Mouse (Mus musculus): ENCODE data around the gene Stk11.
"Not testable (repeated sequence)": the region's sequence is repeated elsewhere in the genome, so short reads cannot be mapped to it uniquely, and the experiment has no call there.

- TF ChIP-seq MXI1 (IDR thresholded peaks at IDR 0.05; ENCODE audit: low read depth, low read length); POLR2A (IDR thresholded peaks at IDR 0.05; ENCODE audit: low read depth, low read length); TBP (conservative IDR thresholded peaks at IDR 0.05; ENCODE audit: low read depth, low read length); BHLHE40 (IDR thresholded peaks at IDR 0.05; ENCODE audit: low read depth, low read length); E2F4 (IDR thresholded peaks at IDR 0.05; ENCODE audit: insufficient replicate concordance, low read depth, low read length); CTCF (conservative IDR thresholded peaks at IDR 0.05 in 1 of 2, IDR thresholded peaks at IDR 0.05 in 1 of 2; ENCODE audit: low read depth in 2 of 2, low read length in 2 of 2); RCOR1 (conservative IDR thresholded peaks at IDR 0.05; ENCODE audit: low read depth, low read length); EP300 (IDR thresholded peaks at IDR 0.05; ENCODE audit: low read length); USF1 (IDR thresholded peaks at IDR 0.05; ENCODE audit: low read depth, low read length): not testable (repeated sequence)
Measured at GRCm38 (mm10) chr10:80166136-80166535, 50.5 kb downstream of the Stk11 start.

Data from CH12.LX (cell line).